Mouse (Mus musculus) lung, postnatal 0 days (tissue): ENCODE measurements around the gene Gaa.

Experiments used
- CTCF ChIP-seq: IDR thresholded peaks from 2 replicates; pipeline ENCODE4 v1.5.1; 2016; ENCODE audit warnings: antibody characterized with exemption, mild to moderate bottlenecking
- EP300 ChIP-seq: IDR thresholded peaks from 2 replicates; pipeline ENCODE4 v1.6.1; 2016; ENCODE audit warnings: antibody characterized with exemption, mild to moderate bottlenecking, control low read depth

- TF ChIP-seq CTCF: no peak
- TF ChIP-seq EP300: no peak
Observed at GRCm38 (mm10) chr11:119314252-119314936, 46.7 kb downstream of the Gaa start.
